Mouse (Mus musculus) heart, postnatal 0 days (tissue): ENCODE measurements at regions not wholly inside any gene's neighbourhood (a gene's known extent, or its start where the extent isn't known, plus 50 kb on each side); places are given as distances from the start of the nearest gene placed in this dataset.

Source experiments
- CTCF ChIP-seq: IDR thresholded peaks from 2 replicates; pipeline ENCODE4 v1.5.1; 2016; ENCODE audit warnings: antibody characterized with exemption, control low read depth, low read depth
- EP300 ChIP-seq: IDR thresholded peaks from 2 replicates; pipeline ENCODE4 v1.6.1; 2016; ENCODE audit warnings: antibody characterized with exemption, low read depth

DNA sequence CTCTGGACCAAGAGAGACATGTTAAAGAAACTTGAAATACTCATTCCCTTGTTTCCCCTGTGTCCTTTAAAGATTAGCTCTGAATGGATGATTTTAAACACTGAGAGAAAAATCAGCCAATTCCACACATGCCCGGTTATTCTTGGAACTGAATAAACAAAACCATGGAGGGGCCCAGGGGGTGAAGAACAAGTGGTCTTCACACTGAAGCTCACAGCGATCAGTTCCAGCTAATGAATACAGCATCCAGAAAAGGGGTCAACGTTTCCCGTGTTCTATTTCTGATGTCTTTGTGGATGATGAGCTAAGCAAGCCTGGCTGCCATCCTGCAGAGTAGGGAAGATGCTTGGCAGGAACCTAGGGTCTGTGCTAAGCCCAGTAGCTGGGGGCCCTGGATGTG is 182.3 kb downstream of the Irs2 start:
- TF ChIP-seq CTCF (no peak), EP300 (no peak)
